Mouse (Mus musculus) monocyte, adult 5-6 weeks (primary cell): ENCODE results near the gene Megf9. TPM values are rescaled to one million over a fixed set of nuclear protein-coding genes. Genes with fewer than 3 reads are reported as not detected.

Experiments used
- ATAC-seq: fragments of 153-309, 156-312 bp; replicated peaks from 2 replicates; pipeline ENCODE4 v1.8.0; 2017; ENCODE audit warnings: mild to moderate bottlenecking; ENCODE audit not compliant: low TSS enrichment, insufficient number of reproducible peaks, severe bottlenecking, poor library complexity, low FRiP score
- total RNA-seq: library from RNA; stranded (forward); fragments of 200-1000, 200-491, 200-594 nt; gene quantifications from 3 replicates; pipeline ENCODE4 v1.2.3, GENCODE M21; 2017

The Megf9 gene
- total RNA-seq, 1 experiment from 2014 or later = 28.5 TPM

DNA sequence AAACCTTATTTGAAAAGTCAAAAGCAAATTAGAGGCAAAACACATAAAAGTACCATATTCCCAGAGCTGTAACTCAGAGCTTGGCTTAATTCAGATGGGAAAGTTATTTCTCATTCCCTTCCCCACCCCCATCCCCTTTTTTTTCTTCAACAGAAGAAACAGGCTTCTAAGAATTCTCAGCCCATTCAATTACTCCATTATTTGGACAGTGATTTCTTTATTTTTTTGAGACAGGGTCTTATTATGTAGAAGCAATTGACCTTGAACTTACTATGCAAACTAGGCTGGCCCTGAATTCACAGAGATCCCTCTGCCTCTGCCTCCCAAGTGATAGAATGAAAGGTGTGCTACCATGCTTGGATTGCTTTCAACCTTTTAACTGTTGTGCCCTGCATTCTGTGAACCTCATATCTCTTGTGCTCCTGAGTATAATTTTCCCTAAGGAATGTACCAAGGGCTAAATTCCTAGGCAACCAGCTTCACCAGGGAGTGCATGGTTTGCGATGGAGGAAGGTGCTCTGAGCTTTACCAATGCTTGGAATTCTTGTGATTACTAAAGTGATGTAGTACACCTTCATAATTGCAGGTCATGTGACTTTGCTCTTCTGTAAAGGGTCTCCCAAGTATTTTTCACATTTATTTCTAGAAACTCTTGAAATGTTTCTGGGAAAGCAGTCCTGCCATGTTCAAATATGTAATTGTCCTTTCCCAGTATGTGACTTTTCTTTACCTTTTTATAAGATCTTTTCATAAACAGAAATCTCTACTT is 68.7 kb downstream of the Megf9 start:
- no peak for ATAC-seq

GRCm38 (mm10) chr4:70463302-70463701 is 71.5 kb downstream of the Megf9 start:
- no peak for ATAC-seq

DNA sequence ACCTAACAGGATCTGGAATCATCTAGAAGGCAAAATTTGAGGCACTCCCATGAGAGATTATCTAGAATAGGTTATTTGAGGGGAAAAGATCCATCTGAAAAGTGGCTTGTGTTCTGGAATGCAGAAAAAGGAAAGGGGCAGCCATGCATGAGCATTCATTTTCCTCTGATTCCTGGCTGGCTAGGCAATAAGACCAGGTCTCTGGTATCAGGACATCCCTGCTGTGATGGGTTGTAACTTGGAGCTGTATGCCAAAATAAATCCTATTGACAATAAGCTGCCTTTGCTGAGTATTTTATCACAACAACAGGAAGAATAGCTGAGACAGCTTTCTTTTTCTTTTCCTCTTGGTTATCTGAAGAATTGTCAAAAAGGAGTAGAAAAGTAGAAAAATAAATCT is 73.4 kb downstream of the Megf9 start:
- ATAC-seq = no peak

- ATAC-seq = no peak
Measured at GRCm38 (mm10) chr4:70452161-70452560, 82.6 kb downstream of the Megf9 start.

- peak; percentile 78; the same call in 1 of the 2 replicates for ATAC-seq
Measured at GRCm38 (mm10) chr4:70451750-70452149, 83.0 kb downstream of the Megf9 start.

DNA sequence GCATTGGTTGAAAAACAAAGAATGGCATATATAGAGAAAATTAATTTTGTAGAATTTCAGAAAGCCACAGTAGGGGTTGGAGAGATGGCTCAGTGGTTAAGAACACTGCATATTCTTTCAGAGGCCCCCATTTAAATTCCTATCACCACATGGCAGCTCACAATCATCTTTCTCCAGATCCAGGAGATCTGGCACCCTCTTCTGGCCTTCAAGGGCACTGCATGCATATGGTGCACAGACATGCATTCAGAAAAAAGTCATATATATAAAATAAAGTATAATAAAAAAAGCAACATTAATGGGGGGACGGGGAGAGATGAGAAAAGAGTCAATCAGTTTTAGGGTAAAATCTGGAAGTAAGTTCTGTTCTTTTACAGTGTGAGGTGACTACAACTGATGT is 85.1 kb downstream of the Megf9 start:
- ATAC-seq = no peak

GRCm38 (mm10) chr4:70446774-70447173 is 88.0 kb downstream of the Megf9 start:
- ATAC-seq = no peak

- no peak for ATAC-seq
Measured at GRCm38 (mm10) chr4:70420202-70420601, 114.6 kb downstream of the Megf9 start.

DNA sequence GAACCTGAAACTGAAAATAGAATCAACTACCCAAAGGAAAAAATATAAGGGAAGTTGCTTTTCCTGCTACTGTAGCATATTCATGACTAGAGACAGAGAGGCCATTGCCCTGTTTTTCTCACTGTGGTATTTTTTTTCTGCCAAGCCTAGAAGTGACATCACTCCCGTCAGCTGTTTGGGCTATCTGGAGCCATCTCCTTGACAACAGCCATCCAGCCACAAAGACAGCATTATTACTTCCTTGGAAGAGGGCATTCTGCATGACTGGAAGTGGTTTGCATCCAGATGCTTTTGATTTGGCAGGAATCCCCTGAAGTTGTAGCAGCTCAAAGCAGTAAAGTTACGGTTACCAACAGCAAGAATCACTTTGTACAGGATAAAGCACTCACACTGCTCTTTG is 122.7 kb downstream of the Megf9 start:
- ATAC-seq = no peak

GRCm38 (mm10) chr4:70409994-70410721 is 124.6 kb downstream of the Megf9 start, which contains the start of gene Cdk5rap2:
Cdk5rap2 (minus strand) TSS chr4:70410443.
- peak; percentile 97 for ATAC-seq

- ATAC-seq = no peak
Measured at GRCm38 (mm10) chr4:70409456-70409855, 125.3 kb downstream of the Megf9 start.

GRCm38 (mm10) chr4:70402109-70402819 is 132.5 kb downstream of the Megf9 start:
- ATAC-seq = no peak

DNA sequence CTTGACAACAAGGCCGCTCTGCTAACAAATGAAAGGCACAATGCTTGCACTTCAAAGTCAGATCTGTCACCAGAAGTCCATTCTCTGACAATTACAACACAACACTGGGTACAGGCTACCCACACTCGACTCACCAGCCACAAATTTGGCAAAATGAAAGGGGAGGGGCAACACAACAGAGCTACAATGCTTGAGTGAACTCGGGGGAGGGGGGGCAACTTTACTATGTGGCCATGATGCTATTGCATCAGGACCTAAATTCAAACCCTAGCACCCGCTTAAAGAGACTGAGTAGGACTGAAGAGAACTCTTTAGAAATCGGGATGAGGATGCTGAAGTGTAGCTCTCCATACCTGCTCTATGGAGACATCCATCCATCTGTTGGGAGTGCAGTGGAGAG is 135.3 kb downstream of the Megf9 start:
- ATAC-seq = no peak

- ATAC-seq = no peak
Measured at GRCm38 (mm10) chr4:70399074-70399473, 135.7 kb downstream of the Megf9 start.

DNA sequence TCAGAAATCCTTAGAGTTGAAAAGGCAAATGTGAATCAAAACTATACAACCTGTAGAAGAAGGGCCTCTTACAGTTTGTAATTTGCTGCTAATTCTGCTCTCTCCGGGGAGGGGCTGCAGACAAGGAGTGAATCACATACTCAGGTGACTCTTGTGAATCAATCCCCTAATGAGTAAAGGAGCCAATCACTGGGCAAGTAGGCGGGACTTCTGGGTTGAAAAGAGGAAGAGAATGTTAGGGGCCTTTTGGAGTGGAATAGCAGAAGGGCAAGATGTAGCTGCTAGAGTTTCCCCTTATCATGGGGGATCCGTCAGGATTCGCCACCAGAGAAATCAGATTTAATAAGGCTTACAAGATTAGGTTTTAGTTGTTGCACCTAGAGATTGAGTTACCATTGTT is 136.7 kb downstream of the Megf9 start:
- ATAC-seq = no peak

DNA sequence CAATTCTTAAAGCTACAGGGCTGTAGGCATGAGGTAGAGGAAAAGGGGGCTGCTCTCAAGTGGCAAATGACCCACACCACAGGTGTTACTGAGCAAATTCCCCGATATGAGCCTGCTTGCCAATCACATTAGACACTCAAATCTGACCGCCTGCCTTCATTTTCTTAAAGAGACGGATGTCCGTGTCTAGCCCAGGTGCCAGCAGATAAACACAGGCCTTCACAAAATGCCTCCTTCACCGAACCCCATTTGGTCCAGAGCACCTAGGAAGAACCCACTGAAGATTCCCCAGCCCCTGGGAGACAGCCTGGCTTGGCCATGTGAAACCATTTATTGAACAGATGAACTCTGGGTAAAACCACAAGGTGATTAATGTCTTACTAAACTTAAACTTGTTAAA is 138.1 kb downstream of the Megf9 start:
- no peak for ATAC-seq

GRCm38 (mm10) chr4:70394736-70395135 is 140.1 kb downstream of the Megf9 start:
- ATAC-seq = no peak

- no peak for ATAC-seq
Measured at GRCm38 (mm10) chr4:70391760-70392372, 142.9 kb downstream of the Megf9 start.

- no peak for ATAC-seq
Measured at GRCm38 (mm10) chr4:70391073-70391472, 143.7 kb downstream of the Megf9 start.
